Mouse (Mus musculus) hindbrain, embryonic 12.5 days (tissue): ENCODE measurements at regions not wholly inside any gene's neighbourhood (a gene's known extent, or its start where the extent isn't known, plus 50 kb on each side); places are given as distances from the start of the nearest gene placed in this dataset.

Experiments used
- ATAC-seq: fragments of 200-750 bp; cut with Nextera tagmentation; 2 replicates; pipeline ENCODE4 v1.8.0; 2017; ENCODE audit warnings: moderate TSS enrichment; ENCODE audit not compliant: low FRiP score
- H3K27ac ChIP-seq: fragments of 300-500 bp; sonication (generic); 2 replicates; pipeline ENCODE4 v1.5.1; 2016; ENCODE audit warnings: mild to moderate bottlenecking
- H3K27me3 ChIP-seq: fragments of 300-500 bp; sonication (generic); 2 replicates; pipeline ENCODE4 v1.6.1; 2016; ENCODE audit warnings: mild to moderate bottlenecking
- H3K36me3 ChIP-seq: fragments of 300-500 bp; sonication (generic); 2 replicates; pipeline ENCODE4 v1.6.1; 2016; ENCODE audit warnings: mild to moderate bottlenecking
- H3K4me1 ChIP-seq: fragments of 300-500 bp; sonication (generic); 2 replicates; pipeline ENCODE4 v1.6.1; 2016
- H3K4me2 ChIP-seq: fragments of 300-500 bp; sonication (generic); replicated peaks from 2 replicates; pipeline ENCODE4 v1.6.1; 2016; ENCODE audit warnings: mild to moderate bottlenecking
- H3K4me3 ChIP-seq: fragments of 300-500 bp; sonication (generic); 2 replicates; pipeline ENCODE4 v1.5.1; 2016; ENCODE audit warnings: mild to moderate bottlenecking
- H3K9ac ChIP-seq: fragments of 300-500 bp; sonication (generic); 2 replicates; pipeline ENCODE4 v1.6.1; 2016; ENCODE audit warnings: mild to moderate bottlenecking, moderate library complexity
- H3K9me3 ChIP-seq: fragments of 300-500 bp; sonication (generic); replicated peaks from 2 replicates; pipeline ENCODE4 v1.6.1; 2016; ENCODE audit warnings: mild to moderate bottlenecking
- WGBS: fragments of 180-500 bp; shearing (Covaris S2); methylation state at CpG from one replicate; pipeline ENCODE4 v1.1.7; 2016; 5-methylcytosine and 5-hydroxymethylcytosine counted together

GRCm38 (mm10) chr12:92251962-92252361 lies 403.0 kb upstream of the Sel1l start:
- ATAC-seq, result no peak

GRCm38 (mm10) chr12:92246790-92247451 lies 398.0 kb upstream of the Sel1l start:
- WGBS, result 32% methylated on average over 6 of the region's 6 CpGs
- H3K4me2 ChIP-seq, result no peak overlapping the region
- H3K9me3 ChIP-seq, result no peaks in the 10 kb centered on the region
- H3K27ac ChIP-seq, result no peak overlapping the region
- H3K9ac ChIP-seq, result no peak overlapping the region
- no peaks in the 10 kb centered on the region for H3K36me3 ChIP-seq
- ATAC-seq, result peak; percentile 88
- H3K4me1 ChIP-seq, result peaks cover 8% of the 10 kb centered on the region; the same call in 1 of the 2 replicates
- no peak overlapping the region for H3K4me3 ChIP-seq
- no peaks in the 10 kb centered on the region for H3K27me3 ChIP-seq

More at GRCm38 (mm10) chr12:92251962-92252361, 403.0 kb upstream of the Sel1l start:
- no peak overlapping the region for H3K4me3 ChIP-seq
- H3K27ac ChIP-seq, result no peak overlapping the region
- WGBS, result 55% methylated on average over 4 of the region's 4 CpGs
- H3K4me1 ChIP-seq, result peaks cover 3% of the 10 kb centered on the region; the same call in 1 of the 2 replicates
- no peak overlapping the region for H3K4me2 ChIP-seq
- H3K9ac ChIP-seq, result no peak overlapping the region
- no peaks in the 10 kb centered on the region for H3K27me3 ChIP-seq
- no peaks in the 10 kb centered on the region for H3K9me3 ChIP-seq
- no peaks in the 10 kb centered on the region for H3K36me3 ChIP-seq

GRCm38 (mm10) chr12:92239956-92240699 lies 391.2 kb upstream of the Sel1l start:
- 79% methylated on average over 5 of the region's 5 CpGs for WGBS
- Histone ChIP-seq H3K4me1 (no peaks in the 10 kb centered on the region; the same call in 1 of the 2 replicates), H3K9ac (no peak overlapping the region), H3K27me3 (no peaks in the 10 kb centered on the region), H3K4me3 (no peak overlapping the region), H3K27ac (no peak overlapping the region), H3K4me2 (no peak overlapping the region), H3K36me3 (no peaks in the 10 kb centered on the region), H3K9me3 (no peaks in the 10 kb centered on the region)
- peak; percentile 64 for ATAC-seq

GRCm38 (mm10) chr12:92233650-92234408 lies 384.9 kb upstream of the Sel1l start:
- Histone ChIP-seq H3K9me3 (no peaks in the 10 kb centered on the region), H3K4me3 (no peak overlapping the region), H3K27me3 (no peaks in the 10 kb centered on the region), H3K4me1 (no peaks in the 10 kb centered on the region), H3K4me2 (no peak overlapping the region), H3K27ac (no peak overlapping the region), H3K9ac (no peak overlapping the region), H3K36me3 (no peaks in the 10 kb centered on the region)
- WGBS, result 91% methylated on average over 3 of the region's 3 CpGs
- ATAC-seq, result no peak

- Histone ChIP-seq H3K27ac (no peak overlapping the region), H3K9ac (no peak overlapping the region), H3K27me3 (no peaks in the 10 kb centered on the region), H3K4me3 (no peak overlapping the region), H3K4me1 (no peaks in the 10 kb centered on the region), H3K4me2 (no peak overlapping the region), H3K9me3 (no peaks in the 10 kb centered on the region), H3K36me3 (no peaks in the 10 kb centered on the region)
- WGBS, result 80% methylated on average over 4 of the region's 4 CpGs
- ATAC-seq, result no peak
Measured at GRCm38 (mm10) chr12:92228585-92228984, 379.6 kb upstream of the Sel1l start.

- Histone ChIP-seq H3K27ac (no peak overlapping the region), H3K9me3 (no peaks in the 10 kb centered on the region), H3K4me1 (no peaks in the 10 kb centered on the region), H3K4me3 (no peak overlapping the region), H3K9ac (no peak overlapping the region), H3K4me2 (no peak overlapping the region), H3K27me3 (no peaks in the 10 kb centered on the region), H3K36me3 (no peaks in the 10 kb centered on the region)
- no peak for ATAC-seq
- WGBS, result 83% methylated on average over 4 of the region's 4 CpGs
Measured at GRCm38 (mm10) chr12:92203351-92203750, 354.4 kb upstream of the Sel1l start.

- Histone ChIP-seq H3K27me3 (no peaks in the 10 kb centered on the region), H3K4me1 (no peaks in the 10 kb centered on the region), H3K9me3 (no peaks in the 10 kb centered on the region), H3K36me3 (no peaks in the 10 kb centered on the region), H3K4me2 (no peak overlapping the region), H3K27ac (no peak overlapping the region), H3K4me3 (no peak overlapping the region), H3K9ac (no peak overlapping the region)
- ATAC-seq, result no peak
- 68% methylated on average over 1 of the region's 1 CpGs for WGBS
Measured at GRCm38 (mm10) chr12:92200602-92201001, 351.6 kb upstream of the Sel1l start.

GRCm38 (mm10) chr12:92198738-92199477 lies 350.0 kb upstream of the Sel1l start:
- no peak overlapping the region for H3K9ac ChIP-seq
- 76% methylated on average over 5 of the region's 5 CpGs for WGBS

GRCm38 (mm10) chr12:92193934-92194685 lies 345.2 kb upstream of the Sel1l start:
- no peak overlapping the region for H3K9ac ChIP-seq
- no peaks in the 10 kb centered on the region for H3K4me1 ChIP-seq
- WGBS, result 85% methylated on average over 6 of the region's 6 CpGs
- no peak for ATAC-seq
- no peak overlapping the region for H3K4me2 ChIP-seq
- H3K27ac ChIP-seq, result no peak overlapping the region
- no peaks in the 10 kb centered on the region for H3K36me3 ChIP-seq
- no peaks in the 10 kb centered on the region for H3K9me3 ChIP-seq
- no peaks in the 10 kb centered on the region for H3K27me3 ChIP-seq
- no peak overlapping the region for H3K4me3 ChIP-seq

More at GRCm38 (mm10) chr12:92198738-92199477, 350.0 kb upstream of the Sel1l start:
- Histone ChIP-seq H3K27ac (no peak overlapping the region), H3K27me3 (no peaks in the 10 kb centered on the region), H3K4me2 (no peak overlapping the region), H3K36me3 (no peaks in the 10 kb centered on the region), H3K9me3 (no peaks in the 10 kb centered on the region), H3K4me1 (no peaks in the 10 kb centered on the region), H3K4me3 (no peak overlapping the region)
- ATAC-seq, result no peak

GRCm38 (mm10) chr12:92193199-92193933 lies 344.4 kb upstream of the Sel1l start:
- H3K4me2 ChIP-seq, result no peak overlapping the region
- ATAC-seq, result no peak
- H3K4me1 ChIP-seq, result no peaks in the 10 kb centered on the region
- H3K36me3 ChIP-seq, result no peaks in the 10 kb centered on the region
- no peak overlapping the region for H3K9ac ChIP-seq
- no peaks in the 10 kb centered on the region for H3K27me3 ChIP-seq
- no peak overlapping the region for H3K27ac ChIP-seq
- no peaks in the 10 kb centered on the region for H3K9me3 ChIP-seq
- H3K4me3 ChIP-seq, result no peak overlapping the region
- WGBS, result 92% methylated on average over 8 of the region's 8 CpGs

GRCm38 (mm10) chr12:92189022-92189421 lies 340.1 kb upstream of the Sel1l start:
- H3K9me3 ChIP-seq, result no peaks in the 10 kb centered on the region
- no peaks in the 10 kb centered on the region for H3K36me3 ChIP-seq
- H3K9ac ChIP-seq, result no peak overlapping the region
- H3K27ac ChIP-seq, result no peak overlapping the region
- H3K4me2 ChIP-seq, result no peak overlapping the region
- H3K4me1 ChIP-seq, result no peaks in the 10 kb centered on the region
- no peaks in the 10 kb centered on the region for H3K27me3 ChIP-seq
- H3K4me3 ChIP-seq, result no peak overlapping the region
- no peak for ATAC-seq
